Mouse (Mus musculus): Measurements from ENCODE around the gene Dytn.
"Not testable (repeated sequence)": the region's sequence is repeated elsewhere in the genome, so short reads cannot be mapped to it uniquely, and the experiment has no call there.

The Dytn gene

GRCm38 (mm10) chr1:63686827-63687226 lies at the start of gene Dytn:
Gene Dytn, minus strand, starts transcription at chr1:63686927.
- DNase-seq (ENCODE audit: low spot score in 2 of 2), result no peak

DNA sequence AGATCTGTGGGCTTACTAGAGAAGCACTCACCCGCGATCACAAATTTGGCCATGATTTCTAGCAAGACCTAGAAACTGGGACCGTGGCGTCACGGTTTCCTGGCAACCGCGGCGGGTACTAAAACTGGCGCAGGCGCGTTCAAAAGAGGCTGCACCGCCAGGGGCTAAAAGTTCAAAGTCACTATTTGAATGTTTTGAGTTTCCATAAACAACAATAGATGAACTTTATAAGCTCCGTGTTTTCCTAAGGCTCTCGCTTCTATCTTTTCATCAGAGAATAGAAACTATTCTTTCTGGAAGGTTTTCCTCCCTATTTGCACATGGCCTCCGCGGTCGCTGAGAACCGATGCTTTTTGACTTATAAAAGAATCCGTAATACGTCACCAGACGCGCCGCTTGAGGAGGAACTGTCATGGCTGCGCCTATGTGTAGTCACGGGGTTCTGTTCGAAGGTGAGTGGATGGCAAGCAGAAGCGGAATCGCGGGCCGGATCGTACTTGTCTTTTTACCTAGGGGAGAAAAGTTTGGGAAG lies 43.6 kb upstream of the Dytn start, which contains the start of the genes Mdh1b and Fastkd2:
Gene Mdh1b (minus strand): TSS at position 79 of the 532 bp plus-strand sequence.
Gene Fastkd2 (plus strand): TSS at position 375 of the 532 bp plus-strand sequence.
- DNase-seq (ENCODE audit: low spot score in 2 of 2), result peak; percentile 77 to 89

GRCm38 (mm10) chr1:63729796-63730195 lies 43.1 kb upstream of the Dytn start:
- DNase-seq (ENCODE audit: low spot score in 2 of 2), result no peak

DNA sequence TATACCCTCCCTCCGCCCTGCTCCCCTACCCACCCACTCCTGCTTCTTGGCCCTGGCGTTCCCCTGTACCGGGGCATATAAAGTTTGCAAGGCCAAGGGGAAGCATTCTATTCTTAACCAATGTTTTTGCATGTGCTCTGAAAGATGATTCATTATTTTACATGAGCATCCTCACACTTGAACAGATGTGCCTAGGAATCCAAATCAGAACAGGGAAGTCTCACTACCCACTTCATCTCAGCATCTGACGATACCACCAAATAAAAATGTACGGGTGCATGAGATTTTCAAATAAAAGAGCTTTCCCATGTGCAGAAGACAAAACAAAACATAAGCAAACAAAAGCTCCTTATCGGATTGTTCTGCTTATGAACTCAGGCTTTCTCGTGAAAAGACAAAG lies 33.4 kb upstream of the Dytn start:
- no peak for DNase-seq (ENCODE audit: low spot score in 2 of 2)

DNA sequence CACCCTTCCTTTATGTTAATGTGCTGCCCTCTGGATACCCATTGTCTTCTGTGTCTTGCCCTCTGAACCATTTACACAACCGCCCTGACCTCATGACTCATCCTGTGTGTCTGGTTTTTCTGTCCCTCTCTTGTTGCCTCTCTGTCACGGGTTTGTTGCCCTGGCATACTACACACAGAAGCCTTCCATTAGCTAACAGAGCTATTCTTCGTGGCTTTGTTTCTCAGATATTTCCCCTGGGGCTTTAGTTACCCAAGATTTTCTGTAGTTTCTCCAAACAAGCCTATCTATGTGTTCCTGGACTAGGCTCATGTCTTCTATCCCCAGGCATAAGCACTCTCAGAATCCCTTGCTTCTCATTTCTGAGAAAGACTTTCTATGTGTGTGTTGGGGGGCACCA lies 22.1 kb upstream of the Dytn start:
- DNase-seq (ENCODE audit: low spot score in 2 of 2), result no peak

- DNase-seq (ENCODE audit: low spot score in 2 of 2), result no peak
These were observed 19.0 kb upstream of the Dytn start for GRCm38 (mm10) chr1:63705733-63706132.

GRCm38 (mm10) chr1:63696861-63697260 lies 10.1 kb upstream of the Dytn start:
- DNase-seq (ENCODE audit: low spot score in 2 of 2), result no peak

DNA sequence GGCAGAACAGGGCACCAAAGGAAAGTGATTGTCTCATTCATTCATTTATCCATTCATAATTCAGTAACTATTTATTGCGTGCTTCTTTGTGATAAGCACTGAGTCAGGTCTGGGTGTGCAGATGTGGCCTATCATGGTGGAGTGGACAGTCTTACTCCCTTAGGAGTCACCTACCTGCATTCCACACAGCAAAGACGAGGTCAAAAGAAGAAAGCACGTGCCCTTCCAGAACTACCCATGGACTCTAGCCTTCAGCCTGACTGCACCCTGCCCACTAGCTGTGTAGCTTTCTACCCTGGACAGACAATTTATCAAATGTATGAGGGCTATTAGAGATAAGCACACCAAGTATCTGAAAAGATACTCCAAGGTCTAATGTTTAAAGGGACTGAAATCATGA lies 10.8 kb downstream of the Dytn start:
- DNase-seq (ENCODE audit: low spot score in 2 of 2), result no peak

DNA sequence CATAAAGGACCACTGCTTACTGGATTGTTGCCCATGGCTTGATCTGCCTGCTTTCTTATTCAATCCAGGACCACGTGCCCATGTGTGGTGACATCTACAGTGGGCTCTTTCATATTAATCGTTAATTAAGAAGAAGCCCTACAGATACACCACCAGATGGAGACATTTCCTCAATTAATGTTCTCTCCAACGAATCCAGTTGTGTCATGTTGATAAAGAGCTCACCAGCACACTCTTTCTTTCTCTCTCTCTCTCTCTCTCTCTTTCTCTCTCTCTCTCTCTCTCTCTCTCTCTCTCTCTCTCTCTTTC lies 17.9 kb downstream of the Dytn start:
- DNase-seq (ENCODE audit: low spot score in 2 of 2), result no peak

GRCm38 (mm10) chr1:63667949-63668851 lies 18.5 kb downstream of the Dytn start:
- DNase-seq (ENCODE audit: low spot score in 2 of 2), result no peak

DNA sequence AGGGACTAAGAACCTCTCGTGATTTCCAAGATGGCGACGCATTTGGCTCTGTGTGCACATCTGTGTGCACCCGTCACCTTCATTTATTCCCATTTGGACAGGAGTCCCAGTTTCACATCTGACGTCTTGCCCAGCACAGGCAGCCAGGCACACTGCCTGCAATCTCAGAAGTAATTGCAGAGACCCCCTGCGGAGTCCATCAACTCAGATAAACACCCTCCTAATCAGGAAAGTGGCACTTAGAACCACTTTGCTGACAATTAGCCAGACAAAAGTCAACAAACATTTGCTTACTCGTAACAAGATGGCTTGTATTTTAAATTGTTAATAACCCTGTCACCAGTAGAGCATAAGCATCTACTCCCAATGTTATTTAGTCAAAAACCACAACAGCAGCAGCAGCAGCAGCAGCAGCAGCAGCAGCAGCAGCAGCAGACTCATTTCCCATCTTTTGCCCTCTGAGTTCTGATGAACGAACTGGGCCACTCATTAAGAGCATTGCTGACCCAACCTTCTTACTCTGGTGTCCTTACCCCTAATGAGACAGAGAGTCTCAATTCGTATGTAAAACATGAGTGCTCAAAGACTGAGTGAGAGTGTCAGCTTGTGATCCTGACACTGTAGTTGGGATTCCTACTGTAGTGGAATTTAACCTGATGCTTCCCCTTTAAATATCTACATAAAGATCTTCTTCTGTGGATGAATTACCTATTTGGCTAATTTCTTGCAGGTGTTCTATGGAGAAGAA lies 19.4 kb downstream of the Dytn start:
- no peak for DNase-seq (ENCODE audit: low spot score in 2 of 2)

DNA sequence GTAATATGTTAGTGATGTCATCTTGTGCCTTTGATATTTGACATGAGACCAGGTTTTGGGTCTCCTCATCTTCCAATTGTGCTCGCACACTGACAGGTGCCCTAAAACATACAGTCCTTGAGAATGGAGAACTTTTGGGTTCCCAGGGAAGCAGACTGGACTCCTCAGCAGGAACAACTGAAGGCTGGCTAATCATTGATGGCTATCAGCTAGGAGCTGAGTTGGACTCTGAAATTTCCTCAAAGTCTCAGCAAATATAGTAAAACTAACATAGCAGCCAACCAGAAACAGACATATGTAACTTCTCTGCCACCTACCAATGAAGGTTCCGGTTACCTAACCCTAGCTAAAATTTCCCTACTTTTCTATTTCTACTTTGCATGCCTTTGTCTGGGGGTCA lies 20.6 kb downstream of the Dytn start:
- DNase-seq (ENCODE audit: low spot score in 2 of 2), result no peak

- no peak for DNase-seq (ENCODE audit: low spot score in 2 of 2)
These were observed 27.1 kb downstream of the Dytn start for GRCm38 (mm10) chr1:63659591-63659990.

GRCm38 (mm10) chr1:63658016-63658415 lies 28.7 kb downstream of the Dytn start:
- peak; percentile 50 for DNase-seq (ENCODE audit: low spot score in 2 of 2)

GRCm38 (mm10) chr1:63639921-63640320 lies 46.8 kb downstream of the Dytn start:
- DNase-seq (ENCODE audit: low spot score in 2 of 2), result no peak

GRCm38 (mm10) chr1:63630390-63630789 lies 56.3 kb downstream of the Dytn start:
- DNase-seq (ENCODE audit: low spot score in 2 of 2), result not testable (repeated sequence)

DNA sequence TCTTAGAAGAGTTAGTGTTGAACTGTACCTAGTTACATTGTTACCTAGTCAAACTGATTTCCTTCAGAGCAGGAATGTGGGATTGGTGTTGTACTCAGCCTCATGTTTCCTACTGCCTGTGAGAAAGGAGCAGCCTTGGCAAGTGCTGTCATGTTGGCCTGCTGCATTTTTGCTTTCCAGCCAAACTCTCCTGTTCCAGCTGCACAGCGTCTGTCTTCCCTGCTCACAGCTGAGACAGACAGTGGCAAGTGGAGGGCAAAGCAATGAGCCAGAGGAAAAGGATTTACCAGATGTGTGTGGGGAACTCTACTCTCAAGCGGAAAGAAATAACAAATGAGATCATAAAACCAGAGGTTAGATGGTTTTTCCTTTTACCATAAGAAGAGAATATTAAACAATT lies 58.5 kb downstream of the Dytn start:
- no peak for DNase-seq (ENCODE audit: low spot score in 2 of 2)

DNA sequence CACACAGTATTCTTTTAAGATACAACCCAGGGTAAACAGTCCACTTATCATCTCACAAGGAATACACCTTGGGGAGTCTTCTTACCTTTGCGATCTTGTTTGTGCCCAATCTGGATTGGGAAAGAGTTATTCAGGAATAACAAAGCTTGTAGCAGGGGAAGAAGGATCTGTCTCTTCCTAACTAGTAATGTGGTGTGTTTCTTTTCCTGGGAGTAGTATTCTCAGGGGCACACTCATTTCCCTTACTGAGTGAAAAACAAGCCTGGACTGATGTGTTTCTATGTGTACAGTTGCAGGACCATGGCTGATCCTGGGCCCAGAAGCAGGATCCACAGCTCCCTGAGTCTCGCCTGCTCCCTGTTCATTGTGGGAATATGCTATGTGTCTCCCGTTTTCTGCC lies 71.1 kb downstream of the Dytn start, which contains the start of gene Gm39653:
Gene Gm39653 (plus strand): TSS at position 301 of the 400 bp plus-strand sequence.
- DNase-seq (ENCODE audit: low spot score in 2 of 2), result no peak

GRCm38 (mm10) chr1:63614594-63614993 lies 72.1 kb downstream of the Dytn start:
- DNase-seq (ENCODE audit: low spot score in 2 of 2), result no peak

DNA sequence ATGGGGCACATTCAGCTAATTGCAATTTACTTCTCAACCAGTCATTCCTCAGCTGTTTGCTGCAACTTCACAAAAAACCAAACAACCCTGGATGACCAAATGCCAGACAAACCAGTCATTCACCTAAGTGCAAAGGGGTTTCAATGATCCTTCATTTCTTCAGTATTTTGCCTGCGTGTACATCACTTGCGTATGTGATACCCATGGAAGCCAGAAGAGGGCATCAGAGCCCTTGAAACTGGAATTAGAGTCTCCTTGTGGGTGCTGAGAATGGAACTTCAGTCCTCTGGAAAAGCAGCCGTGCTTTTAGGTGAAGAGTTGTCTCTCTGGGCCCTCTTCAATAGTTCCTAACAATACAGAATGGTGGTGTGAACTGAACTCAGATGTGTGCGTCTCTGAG lies 77.1 kb downstream of the Dytn start:
- DNase-seq (ENCODE audit: low spot score in 2 of 2), result no peak

- no peak for DNase-seq (ENCODE audit: low spot score in 2 of 2)
These were observed 82.7 kb downstream of the Dytn start for GRCm38 (mm10) chr1:63603870-63604500.

DNA sequence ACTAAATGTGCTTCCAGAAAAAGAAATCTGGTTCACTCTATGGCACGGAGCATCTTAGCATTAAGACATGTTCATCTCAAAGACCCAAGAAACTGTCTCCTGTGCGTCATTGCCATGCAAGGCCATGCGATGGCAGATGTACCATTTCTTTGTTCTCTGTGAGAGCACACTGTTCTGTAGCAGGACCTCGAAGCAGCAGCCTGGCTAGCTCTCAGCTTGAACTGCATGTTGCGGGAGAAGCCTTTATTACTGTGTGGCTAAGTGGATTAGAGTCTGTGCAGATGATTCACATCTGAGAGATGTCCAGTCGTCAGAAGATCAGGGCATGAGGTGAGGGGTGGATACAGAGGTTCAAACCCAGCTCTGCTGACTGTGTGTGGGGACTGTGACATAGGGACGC lies 99.9 kb downstream of the Dytn start:
- DNase-seq (ENCODE audit: low spot score in 2 of 2), result no peak
